8 mouse cellular contexts compared by ENCODE assay signal in the genomic region with DNA sequence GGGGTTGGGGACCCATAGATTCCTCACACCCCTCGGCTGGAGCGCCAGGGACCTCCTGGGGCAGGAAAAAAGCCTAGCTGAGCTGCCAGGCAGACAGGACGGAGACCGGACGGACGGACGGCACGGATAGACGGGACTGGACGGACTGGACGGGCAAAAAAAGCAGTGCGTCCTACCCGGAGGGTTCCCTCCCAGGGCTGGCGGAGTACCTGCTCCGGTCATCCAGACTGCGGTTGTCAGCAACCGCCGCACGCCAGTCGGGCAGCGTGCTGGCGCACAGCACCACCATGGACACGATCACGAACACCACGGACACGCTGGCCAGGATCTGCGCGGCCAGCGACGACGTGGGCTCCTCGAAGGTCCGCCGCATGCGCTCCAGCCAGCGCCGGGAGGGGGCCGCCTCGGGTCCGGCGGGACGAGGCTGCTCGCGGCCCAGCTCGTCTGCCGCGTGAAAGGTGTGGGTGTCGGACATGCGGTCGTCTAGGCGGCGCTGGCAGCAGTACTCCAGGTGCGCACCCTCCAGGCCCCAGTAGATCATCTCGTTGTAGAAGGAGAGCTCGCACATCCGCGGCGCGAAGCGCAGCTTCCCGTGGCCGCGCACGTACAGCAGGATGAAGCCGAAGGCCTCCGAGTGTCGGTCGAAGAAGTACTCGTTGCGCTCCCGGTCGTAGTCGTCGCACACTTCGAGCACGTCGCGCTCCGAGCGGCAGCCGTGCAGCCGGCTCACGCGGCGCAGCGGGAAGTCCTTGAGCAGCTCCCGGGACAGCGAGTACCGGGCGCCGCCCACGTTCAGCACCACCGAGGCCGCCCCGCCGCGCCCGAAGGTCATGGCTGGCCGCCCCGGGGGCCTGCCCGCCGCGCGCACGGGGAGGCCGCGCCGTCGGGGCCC. TPM values are rescaled to one million over a fixed set of nuclear protein-coding genes. Genes with fewer than 3 reads are reported as not detected.
DNase-seq lines count a peak whose midpoint lies in the region; ATAC-seq and TF ChIP-seq lines count a peak whose summit lies in the region.

No protein-coding gene starts in this region.

- peak overlapping the region; percentile 88 for H3K4me2 ChIP-seq in forebrain, embryonic 12.5 days
- H3K4me2 ChIP-seq in intestine, embryonic 14.5 days (ENCODE audit: low read length) = peak overlapping the region; percentile 92
- peak overlapping the region; percentile 95 for H3K4me2 ChIP-seq in liver, embryonic 12.5 days
- H3K4me2 ChIP-seq in stomach, postnatal 0 days (replicated peaks; ENCODE audit: low read depth) = peak overlapping the region; percentile 94

- no peak overlapping the region for H3K27ac ChIP-seq in forebrain, embryonic 12.5 days
- no peak overlapping the region for H3K27ac ChIP-seq in intestine, embryonic 14.5 days (ENCODE audit: low read depth)
- no peak overlapping the region for H3K27ac ChIP-seq in liver, embryonic 12.5 days
- no peak overlapping the region for H3K27ac ChIP-seq in stomach, postnatal 0 days (replicated peaks)

- H3K36me3 ChIP-seq in forebrain, embryonic 12.5 days (replicated peaks) = no peaks in the 10 kb centered on the region
- H3K36me3 ChIP-seq in intestine, embryonic 14.5 days (ENCODE audit: control insufficient read depth, insufficient read depth, low read length) = no peaks in the 10 kb centered on the region
- no peaks in the 10 kb centered on the region for H3K36me3 ChIP-seq in liver, embryonic 12.5 days
- H3K36me3 ChIP-seq in stomach, postnatal 0 days (ENCODE audit: control insufficient read depth, insufficient read depth, low read length) = no peaks in the 10 kb centered on the region

- peaks cover 94% of the 10 kb centered on the region for H3K27me3 ChIP-seq in forebrain, embryonic 12.5 days
- H3K27me3 ChIP-seq in intestine, embryonic 14.5 days (replicated peaks; ENCODE audit: control insufficient read depth, insufficient read depth, low read length) = peaks cover 79% of the 10 kb centered on the region
- H3K27me3 ChIP-seq in liver, embryonic 12.5 days (replicated peaks) = peaks cover 96% of the 10 kb centered on the region
- peaks cover 8% of the 10 kb centered on the region; the same call in 1 of the 2 replicates for H3K27me3 ChIP-seq in stomach, postnatal 0 days (ENCODE audit: control insufficient read depth, insufficient read depth, low read length)

- no peak for TF ChIP-seq CTCF in stomach, postnatal 0 days (IDR thresholded peaks at IDR 0.05; ENCODE audit: low read depth)

- peak overlapping the region; percentile 58 for H3K4me3 ChIP-seq in forebrain, embryonic 12.5 days (replicated peaks)
- H3K4me3 ChIP-seq in intestine, embryonic 14.5 days (ENCODE audit: low read depth, low read length) = peak overlapping the region; percentile 57
- H3K4me3 ChIP-seq in liver, embryonic 12.5 days = peak overlapping the region; percentile 66
- H3K4me3 ChIP-seq in stomach, postnatal 0 days (ENCODE audit: low read depth, low read length) = peak overlapping the region; percentile 53

- 2% methylated on average over 92 of the region's 109 CpGs for WGBS in forebrain, embryonic 12.5 days
- WGBS in intestine, embryonic 14.5 days = 2% methylated on average over 103 of the region's 109 CpGs
- 6% methylated on average over 107 of the region's 109 CpGs for WGBS in liver, embryonic 12.5 days (ENCODE audit: insufficient replicate concordance)
- 1% methylated on average over 88 of the region's 109 CpGs for WGBS in stomach, postnatal 0 days

- peak overlapping the region; percentile 55 for H3K9ac ChIP-seq in forebrain, embryonic 12.5 days
- peak overlapping the region; percentile 29 for H3K9ac ChIP-seq in intestine, embryonic 14.5 days (ENCODE audit: low read length)
- H3K9ac ChIP-seq in liver, embryonic 12.5 days = peak overlapping the region; percentile 51; the same call in 1 of the 2 replicates
- H3K9ac ChIP-seq in stomach, postnatal 0 days (ENCODE audit: low read length) = peak overlapping the region; percentile 47

- TF ChIP-seq EP300 in stomach, postnatal 0 days (optimal IDR thresholded peaks at IDR 0.05) = no peak

- peak; percentile 44 for ATAC-seq in CD4-positive, CD25-positive, alpha-beta regulatory T cell, adult 4 months
- ATAC-seq in forebrain, embryonic 12.5 days (ENCODE audit: low FRiP score) = peak; percentile 45
- ATAC-seq in intestine, embryonic 14.5 days (replicated peaks; ENCODE audit: low FRiP score, low TSS enrichment, low read depth) = peak; percentile 59
- ATAC-seq in liver, embryonic 12.5 days = peak; percentile 49
- ATAC-seq in stomach, postnatal 0 days (ENCODE audit: low FRiP score, low TSS enrichment) = peak; percentile 59

- H3K4me1 ChIP-seq in forebrain, embryonic 12.5 days = peaks cover 23% of the 10 kb centered on the region
- H3K4me1 ChIP-seq in intestine, embryonic 14.5 days (replicated peaks; ENCODE audit: control insufficient read depth, insufficient read depth, low read length) = peaks cover 9% of the 10 kb centered on the region; the same call in 1 of the 2 replicates
- H3K4me1 ChIP-seq in liver, embryonic 12.5 days = peaks cover 40% of the 10 kb centered on the region
- H3K4me1 ChIP-seq in stomach, postnatal 0 days (replicated peaks; ENCODE audit: control insufficient read depth, insufficient read depth) = no peaks in the 10 kb centered on the region

- H3K9me3 ChIP-seq in forebrain, embryonic 12.5 days = no peaks in the 10 kb centered on the region; the same call in 1 of the 2 replicates
- H3K9me3 ChIP-seq in intestine, embryonic 14.5 days (ENCODE audit: control insufficient read depth, low read length) = no peaks in the 10 kb centered on the region
- no peaks in the 10 kb centered on the region for H3K9me3 ChIP-seq in liver, embryonic 12.5 days (replicated peaks)
- no peaks in the 10 kb centered on the region for H3K9me3 ChIP-seq in stomach, postnatal 0 days (ENCODE audit: control insufficient read depth, low read length)

- peak; percentile 58 for DNase-seq in T-cell, adult 2 months (ENCODE audit: low spot score)
- DNase-seq in intestine, embryonic 14.5 days (ENCODE audit: low spot score) = peak; percentile 72
- DNase-seq in natural killer cell, adult 2 months (ENCODE audit: low spot score in 2 of 2) = peak; percentile 11 to 21
- DNase-seq in stomach, postnatal 0 days (ENCODE audit: low spot score) = peak; percentile 43
- DNase-seq in adipocyte (ENCODE audit: low spot score) = no peak

RNA-seq across cellular contexts. Expression of gene Kcng3, which starts 0.7 kb away (rescaled TPM):
- under 1 TPM in 1 of 2 experiments, not detected in 1; 0.16 TPM for polyA plus RNA-seq in CD4-positive, CD25-positive, alpha-beta regulatory T cell, adult 4 months (2017; shearing (Covaris generic))
- polyA plus RNA-seq in forebrain, embryonic 12.5 days (2016; fragmentation: Nextera tagmentation; extraction: Ambion mirVana) = not detected in 2 replicates
- not detected in 2 replicates for polyA plus RNA-seq in intestine, embryonic 14.5 days (2014; fragmentation: Nextera tagmentation; extraction: Ambion mirVana)
- 0.06 and 0.17 TPM in 2 replicates for polyA plus RNA-seq in liver, embryonic 12.5 days (2016; fragmentation: Nextera tagmentation; extraction: Ambion mirVana)
- polyA plus RNA-seq in stomach, postnatal 0 days (2015; fragmentation: Nextera tagmentation; extraction: Ambion mirVana) = 0.02 TPM in 1 of 2 replicates, not detected in the other
